Mouse (Mus musculus): ENCODE data around the gene Gm813.

The Gm813 gene

GRCm38 (mm10) chr16:58616878-58617277, at the start of gene Gm813:
Gm813 (minus strand) TSS chr16:58616978.
- in situ Hi-C loops (cut with MboI, MseI): loop anchor here (10.0 kb wide), 2 partner anchors 82 to 952 kb away; no protein-coding TSS in a partner anchor

DNA sequence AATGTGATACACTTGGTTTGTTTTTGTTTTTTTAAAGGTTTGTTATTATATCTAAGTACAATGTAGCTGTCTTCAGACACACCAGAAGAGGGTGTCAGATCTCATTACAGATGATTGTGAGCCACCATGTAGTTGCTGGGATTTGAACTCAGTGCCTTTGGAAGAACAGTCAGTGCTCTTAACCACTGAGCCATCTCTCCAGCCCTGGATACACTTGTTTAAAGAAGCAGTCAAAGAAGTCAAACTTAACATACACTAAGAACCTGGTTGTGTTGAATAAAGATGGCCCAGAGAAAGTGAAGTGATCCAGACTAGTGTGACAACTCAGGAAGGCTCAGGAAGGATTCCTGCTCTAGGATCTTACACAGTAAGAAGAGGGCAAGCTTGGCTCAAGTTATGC, 48.4 kb upstream of the Gm813 start:
- in situ Hi-C loops (cut with MboI, MseI): loop anchor here (5.0 to 10.0 kb wide), 2 partner anchors 67 to 140 kb away; partner anchors contain the start of gene St3gal6

DNA sequence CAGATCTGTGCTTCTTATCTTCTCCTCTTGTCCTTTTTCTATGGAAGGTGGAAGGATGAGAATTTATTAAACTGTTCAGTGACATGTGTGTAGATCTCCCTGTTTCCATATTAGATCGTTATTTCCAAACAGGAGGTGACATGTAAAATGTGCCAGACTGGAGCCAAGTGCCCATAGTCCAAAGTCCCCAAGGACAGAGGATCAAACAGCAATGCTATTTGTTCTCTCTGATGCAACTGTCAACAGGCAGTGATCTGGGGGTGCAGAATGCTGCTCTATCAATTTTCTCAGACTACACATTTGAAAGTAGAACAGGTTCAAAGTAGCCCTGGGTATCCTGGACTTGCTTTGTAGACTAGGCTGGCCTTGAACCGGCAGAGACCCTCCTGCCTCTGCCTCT, 47.0 kb upstream of the Gm813 start:
- in situ Hi-C loops (cut with MboI, MseI): loop anchor here (5.0 to 10.0 kb wide), 3 partner anchors 37 to 202 kb away; partner anchors contain the start of gene St3gal6

GRCm38 (mm10) chr16:58663021-58663420, 46.2 kb upstream of the Gm813 start:
- in situ Hi-C loops (cut with MboI, MseI): loop anchor here (5.0 to 10.0 kb wide), 3 partner anchors 36 to 201 kb away; partner anchors contain the start of gene St3gal6

DNA sequence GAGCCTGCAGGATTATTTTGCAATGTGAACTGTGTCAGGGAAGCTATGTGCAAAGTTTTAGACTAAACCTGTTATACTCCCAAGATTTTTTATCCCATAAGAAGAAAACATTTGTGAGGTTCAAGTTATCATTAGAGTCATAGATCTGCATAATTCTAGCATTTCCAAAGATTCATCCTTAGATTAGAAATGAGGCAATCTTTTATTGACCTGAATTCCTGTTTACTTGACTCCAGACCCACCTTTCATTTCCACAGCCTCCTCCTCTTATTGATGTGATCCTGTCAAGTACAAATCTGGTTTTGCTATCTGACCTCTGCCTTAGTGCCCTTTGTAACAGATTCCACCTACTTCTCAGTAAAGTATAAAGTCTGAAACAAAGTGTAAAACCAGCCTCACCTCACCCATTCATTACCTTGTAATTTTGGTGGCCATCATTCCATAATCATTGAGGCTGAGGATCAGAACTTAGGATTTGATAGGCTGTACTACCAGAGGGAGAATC, 45.6 kb upstream of the Gm813 start:
- in situ Hi-C loops (cut with MboI, MseI): loop anchor here (5.0 to 10.0 kb wide), 3 partner anchors 35 to 200 kb away; partner anchors contain the start of gene St3gal6

- in situ Hi-C loops (cut with MboI, MseI): loop anchor here (5.0 to 10.0 kb wide), 3 partner anchors 35 to 200 kb away; partner anchors contain the start of gene St3gal6
Measured at GRCm38 (mm10) chr16:58661826-58662225, 45.0 kb upstream of the Gm813 start.

DNA sequence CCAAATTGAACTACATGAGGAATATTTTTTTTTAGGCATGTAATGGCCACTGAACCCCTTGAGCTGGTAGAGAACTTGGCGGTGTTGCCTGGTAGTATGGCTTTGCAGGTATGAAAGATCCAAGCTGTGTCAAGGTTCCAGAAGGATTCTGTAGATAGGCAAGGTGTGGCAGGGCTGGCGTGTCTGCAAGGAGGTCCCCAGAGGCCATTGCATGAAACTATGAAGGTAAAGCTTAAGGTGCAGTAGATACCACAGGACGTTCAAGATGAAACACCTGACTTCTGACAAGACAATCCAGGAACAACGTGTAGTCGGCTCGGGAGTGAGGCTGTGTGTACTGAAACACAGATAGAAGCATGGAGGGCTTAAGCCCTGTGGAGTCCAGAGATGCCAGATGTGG, 41.9 kb upstream of the Gm813 start:
- in situ Hi-C loops (cut with MboI, MseI): no loop called here

- in situ Hi-C loops (cut with MboI, MseI): no loop called here
Measured at GRCm38 (mm10) chr16:58656526-58656925, 39.7 kb upstream of the Gm813 start.

DNA sequence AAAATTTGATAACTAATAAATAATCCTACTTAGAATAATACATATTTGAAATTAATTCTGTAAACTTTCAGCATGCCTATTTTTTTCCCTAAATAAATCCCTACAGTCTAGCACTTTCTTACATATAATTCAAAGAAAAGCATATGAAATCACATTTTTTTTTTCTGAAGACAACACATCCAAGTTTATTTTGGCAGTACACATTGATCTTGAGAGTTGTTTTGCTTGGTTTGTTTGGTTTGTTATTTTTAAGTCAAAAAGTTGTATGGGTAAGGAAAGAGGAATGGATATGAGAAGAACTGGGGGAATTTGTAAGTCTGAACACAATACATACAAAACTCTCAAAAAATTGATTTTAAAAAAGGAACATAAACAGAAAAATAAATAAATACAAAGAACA, 39.0 kb upstream of the Gm813 start:
- in situ Hi-C loops (cut with MboI, MseI): no loop called here

DNA sequence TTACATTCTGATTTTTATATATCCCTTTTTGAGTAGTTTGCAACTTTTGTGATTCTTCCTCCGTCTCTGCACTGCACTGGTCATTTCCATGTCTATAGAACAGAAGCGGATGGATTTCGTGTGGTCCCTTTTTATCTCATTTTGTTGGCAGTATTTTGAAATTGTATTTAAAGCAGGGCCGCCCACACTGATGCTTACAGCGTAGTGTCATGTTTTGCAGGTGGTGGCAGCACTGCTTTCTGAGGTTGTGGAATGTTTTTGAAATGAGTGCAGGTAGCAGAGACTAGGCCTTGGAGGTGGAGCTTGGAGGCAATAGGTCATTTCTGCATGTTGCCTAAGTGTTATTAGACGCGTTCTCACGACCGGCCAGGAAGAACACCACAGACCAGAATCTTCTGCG, 33.2 kb upstream of the Gm813 start:
- in situ Hi-C loops (cut with MboI, MseI): no loop called here

- in situ Hi-C loops (cut with MboI, MseI): no loop called here
Measured at GRCm38 (mm10) chr16:58638689-58639175, 22.0 kb upstream of the Gm813 start, which contains the start of gene E330017A01Rik. E330017A01Rik (minus strand) TSS chr16:58638739.

DNA sequence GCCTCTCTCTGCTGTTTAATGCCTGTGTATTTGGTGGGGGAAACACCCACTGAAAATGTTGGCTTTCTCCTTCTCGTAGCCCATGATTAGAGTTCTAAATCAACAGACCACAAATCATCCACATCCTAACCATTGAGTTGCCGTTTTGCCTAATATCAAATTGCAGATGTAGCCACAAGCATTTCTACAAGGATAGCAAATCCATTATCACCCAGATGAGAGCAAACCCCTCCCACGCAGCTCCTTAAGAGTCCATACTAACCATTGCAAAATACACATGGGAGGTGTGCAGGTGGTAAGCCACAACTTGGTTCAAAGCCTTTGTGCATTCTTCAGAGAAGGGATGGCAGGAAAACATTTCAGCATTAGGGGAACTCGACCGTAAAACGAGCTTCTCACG, 21.2 kb upstream of the Gm813 start:
- in situ Hi-C loops (cut with MboI, MseI): no loop called here

- in situ Hi-C loops (cut with MboI, MseI): no loop called here
Measured at GRCm38 (mm10) chr16:58637448-58637847, 20.7 kb upstream of the Gm813 start.

DNA sequence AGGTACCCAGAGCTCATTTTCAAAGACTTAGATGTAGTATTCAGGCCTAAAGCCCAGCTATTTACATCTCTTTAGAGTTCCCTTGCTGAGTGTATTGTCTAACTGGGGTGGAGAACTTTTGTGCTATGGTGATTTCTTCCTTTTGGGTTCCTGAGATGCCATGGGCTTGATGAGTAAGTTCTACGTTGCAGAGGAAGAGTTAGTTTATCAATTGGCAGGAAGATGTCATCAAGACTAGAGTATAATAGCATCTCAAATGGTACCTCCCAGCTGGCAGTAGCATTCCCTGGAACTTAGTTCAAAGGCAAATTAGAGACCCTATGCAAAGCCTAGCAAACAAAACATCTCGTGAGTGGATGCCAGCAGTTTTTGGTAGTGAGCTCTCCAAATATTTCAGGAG, 19.1 kb upstream of the Gm813 start:
- in situ Hi-C loops (cut with MboI, MseI): no loop called here

- in situ Hi-C loops (cut with MboI, MseI): loop anchor here (5.0 kb wide), 2 partner anchors 33 to 167 kb away; no protein-coding TSS in a partner anchor
Measured at GRCm38 (mm10) chr16:58629736-58630135, 13.0 kb upstream of the Gm813 start.

GRCm38 (mm10) chr16:58628968-58629367, 12.2 kb upstream of the Gm813 start:
- in situ Hi-C loops (cut with MboI, MseI): loop anchor here (5.0 kb wide), 2 partner anchors 33 to 167 kb away; no protein-coding TSS in a partner anchor

- in situ Hi-C loops (cut with MboI, MseI): loop anchor here (5.0 kb wide), 2 partner anchors 34 to 166 kb away; no protein-coding TSS in a partner anchor
Measured at GRCm38 (mm10) chr16:58628336-58628680, 11.5 kb upstream of the Gm813 start.

DNA sequence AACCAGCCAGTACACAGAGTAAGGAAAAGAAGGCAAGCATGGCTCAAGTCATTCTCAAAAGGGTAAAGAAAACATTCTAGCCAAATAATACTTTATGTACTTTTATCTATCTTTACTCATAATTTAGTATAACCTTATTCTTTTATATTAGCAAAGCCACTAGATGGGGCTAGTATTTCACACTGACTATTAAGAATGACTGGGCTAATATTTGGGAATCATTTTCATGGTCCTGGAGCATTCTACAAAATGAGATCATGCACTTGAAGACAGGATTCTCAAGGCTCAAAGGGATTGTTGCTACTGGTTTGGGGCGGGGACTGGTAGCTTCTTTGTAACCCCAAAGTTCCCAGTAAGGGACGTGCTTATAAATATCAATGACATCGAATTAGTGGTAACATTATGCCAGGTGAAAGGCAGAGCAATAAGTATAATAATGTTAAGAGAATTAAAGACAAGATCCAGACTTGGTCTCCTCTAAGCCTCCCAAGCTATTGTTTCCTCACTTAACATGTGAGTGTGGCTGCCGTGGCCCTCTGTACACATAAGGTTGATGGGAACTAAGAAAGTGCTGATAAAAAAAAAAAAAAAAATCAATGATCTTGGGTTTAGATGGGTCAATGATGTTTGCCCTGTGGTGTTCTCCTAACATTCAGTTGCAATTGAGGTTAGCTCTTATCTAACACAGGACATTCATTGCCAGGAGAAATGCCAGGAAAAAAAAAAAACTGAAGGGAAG, 11.0 kb upstream of the Gm813 start:
- in situ Hi-C loops (cut with MboI, MseI): loop anchor here (5.0 kb wide), 2 partner anchors 35 to 165 kb away; no protein-coding TSS in a partner anchor

- in situ Hi-C loops (cut with MboI, MseI): no loop called here
Measured at GRCm38 (mm10) chr16:58623944-58624343, 7.2 kb upstream of the Gm813 start.

DNA sequence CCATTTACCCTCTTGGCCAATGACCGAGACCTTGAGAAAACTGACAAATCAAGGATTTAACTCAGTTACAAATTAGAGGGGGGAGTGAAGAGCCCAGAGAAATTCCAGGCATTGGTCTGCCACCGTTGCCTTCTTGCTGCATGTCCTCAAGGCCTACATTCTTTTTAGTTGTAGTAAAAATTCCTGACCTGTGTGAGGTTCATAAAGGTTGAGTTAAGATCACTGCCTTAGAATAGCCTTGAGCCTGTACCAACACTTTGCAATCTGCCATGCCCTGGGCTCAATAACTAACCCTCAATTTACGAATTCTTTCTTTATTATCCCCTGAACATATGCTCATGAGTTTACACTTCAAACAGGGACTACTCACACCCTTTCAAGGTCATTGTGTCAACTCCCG, 6.3 kb upstream of the Gm813 start:
- in situ Hi-C loops (cut with MboI, MseI): no loop called here

- in situ Hi-C loops (cut with MboI, MseI): no loop called here
Measured at GRCm38 (mm10) chr16:58622377-58622776, 5.6 kb upstream of the Gm813 start.

- in situ Hi-C loops (cut with MboI, MseI): loop anchor here (10.0 kb wide), 2 partner anchors 83 to 953 kb away; no protein-coding TSS in a partner anchor
Measured at GRCm38 (mm10) chr16:58617346-58617745, 568 bp upstream of the Gm813 start.
